Mouse (Mus musculus) heart, adult 2 months (tissue): ENCODE measurements at regions not wholly inside any gene's neighbourhood (a gene's known extent, or its start where the extent isn't known, plus 50 kb on each side); places are given as distances from the start of the nearest gene placed in this dataset.

Experiments used
- DNase-seq, 2 experiments: peaks; one replicate each; pipeline ENCODE4 v3.0.0; 2021
- H3K27ac ChIP-seq: fragments of 200-600 bp; 2 replicates; pipeline ENCODE4 v1.8.1; 2022
- H3K27me3 ChIP-seq: fragments of 200-500 bp; 2 replicates; pipeline ENCODE4 v1.6.1; 2012; ENCODE audit warnings: mild to moderate bottlenecking, low read length, inconsistent platforms, mixed read lengths; ENCODE audit not compliant: control insufficient read depth, insufficient read depth
- H3K36me3 ChIP-seq: fragments of 200-500 bp; 2 replicates; pipeline ENCODE4 v1.6.1; 2012; ENCODE audit warnings: low read length, inconsistent platforms; ENCODE audit not compliant: control insufficient read depth, insufficient read depth
- H3K4me1 ChIP-seq: fragments of 200-500 bp; 2 replicates; pipeline ENCODE4 v1.6.1; 2011; ENCODE audit warnings: low read length; ENCODE audit not compliant: control insufficient read depth, insufficient read depth
- H3K4me3 ChIP-seq: fragments of 200-600 bp; 2 replicates; pipeline ENCODE4 v1.8.1; 2022
- H3K79me2 ChIP-seq: fragments of 200-500 bp; replicated peaks from 2 replicates; pipeline ENCODE4 v1.6.1; 2012; ENCODE audit warnings: mild to moderate bottlenecking, inconsistent platforms, low read length, moderate library complexity, mixed read lengths; ENCODE audit not compliant: control insufficient read depth, insufficient read depth
- H3K9ac ChIP-seq: fragments of 200-500 bp; 2 replicates; pipeline ENCODE4 v1.6.1; 2012; ENCODE audit warnings: low read depth, mild to moderate bottlenecking, control low read depth, inconsistent platforms, low read length, mixed read lengths
- CTCF ChIP-seq: fragments of 200-600 bp; IDR thresholded peaks from 2 replicates; pipeline ENCODE4 v1.8.1; 2022; ENCODE audit warnings: antibody characterized with exemption, mild to moderate bottlenecking, moderate library complexity
- EP300 ChIP-seq: fragments of 200-500 bp; IDR thresholded peaks from 2 replicates; pipeline ENCODE4 v1.6.1; 2011; ENCODE audit warnings: low read depth, low read length, control low read depth; ENCODE audit not compliant: insufficient read depth
- POLR2A ChIP-seq: fragments of 200-500 bp; IDR thresholded peaks from 2 replicates; pipeline ENCODE4 v1.6.1; 2011; ENCODE audit warnings: mild to moderate bottlenecking, low read depth, low read length, control low read depth; ENCODE audit not compliant: insufficient read depth
- WGBS: fragments of 180-500 bp; shearing (Covaris S2); methylation state at CpG from one replicate; pipeline ENCODE4 v1.1.7; 2018; 5-methylcytosine and 5-hydroxymethylcytosine counted together
- intact Hi-C: fragments of 180-260 bp; cut with DNase I; formaldehyde crosslinking; loops from one replicate; pipeline ENCODE4 v1.15.1; 2025

DNA sequence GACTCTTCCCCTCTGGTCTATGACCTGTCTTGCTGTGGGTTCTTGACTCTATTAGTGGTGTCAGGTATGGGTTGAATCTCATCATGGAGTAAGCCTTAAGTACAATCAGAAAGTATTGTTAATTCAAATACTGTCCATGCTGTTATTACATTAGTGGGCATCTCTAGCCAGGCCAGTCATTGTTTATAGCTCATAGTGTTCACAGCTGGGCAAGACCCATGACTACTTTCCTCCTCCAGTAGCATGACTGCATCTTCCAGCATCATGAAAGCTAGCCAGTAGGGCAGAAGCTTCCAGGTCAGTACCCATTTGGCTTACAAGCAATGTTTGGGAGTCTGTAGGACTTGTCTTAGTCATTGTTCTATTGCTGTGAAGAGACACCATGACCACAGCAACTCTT lies 81.4 kb downstream of the Fam168b start:
- Histone ChIP-seq H3K9ac (no peak overlapping the region), H3K4me3 (no peak overlapping the region), H3K27ac (no peak overlapping the region), H3K27me3 (no peaks in the 10 kb centered on the region), H3K79me2 (no peaks in the 10 kb centered on the region), H3K36me3 (no peaks in the 10 kb centered on the region), H3K4me1 (no peaks in the 10 kb centered on the region)
- intact Hi-C loops: no loop called here
- no peak for TF ChIP-seq CTCF
- no peak for TF ChIP-seq EP300
- TF ChIP-seq POLR2A: no peak
- no peak for DNase-seq

DNA sequence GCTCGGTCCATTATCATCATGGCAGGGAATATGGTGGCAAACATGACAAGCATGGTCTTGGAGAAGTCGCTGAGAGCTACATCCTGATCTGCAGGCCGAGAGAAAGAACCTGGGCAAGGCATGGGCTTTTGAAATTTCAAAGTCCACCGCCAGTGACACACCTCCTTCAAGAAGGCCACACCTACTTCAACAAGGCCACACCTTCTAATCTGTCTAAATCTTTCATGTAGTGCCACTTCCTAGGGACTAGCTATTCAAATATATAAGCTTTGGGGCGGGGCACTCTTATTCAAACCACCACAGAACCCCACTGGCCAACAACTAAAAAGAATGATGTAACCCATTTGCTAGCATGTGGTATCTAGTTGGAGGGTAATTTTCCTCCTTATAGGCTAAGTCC lies 81.0 kb downstream of the Fam168b start:
- no peak overlapping the region for H3K4me3 ChIP-seq
- H3K27ac ChIP-seq: no peak overlapping the region
- 85% methylated on average over 5 of the region's 5 CpGs for WGBS
- no peaks in the 10 kb centered on the region for H3K4me1 ChIP-seq
- TF ChIP-seq CTCF (no peak), POLR2A (no peak), EP300 (no peak)
- H3K27me3 ChIP-seq: no peaks in the 10 kb centered on the region
- DNase-seq: no peak
- H3K36me3 ChIP-seq: no peaks in the 10 kb centered on the region
- H3K79me2 ChIP-seq: no peaks in the 10 kb centered on the region
- H3K9ac ChIP-seq: no peak overlapping the region
- intact Hi-C loops: no loop called here
